Mouse (Mus musculus) heart, postnatal 0 days (tissue): ENCODE measurements around the gene Gm17268.

Source experiments
- CTCF ChIP-seq: IDR thresholded peaks from 2 replicates; pipeline ENCODE4 v1.5.1; 2016; ENCODE audit warnings: antibody characterized with exemption, control low read depth, low read depth
- EP300 ChIP-seq: IDR thresholded peaks from 2 replicates; pipeline ENCODE4 v1.6.1; 2016; ENCODE audit warnings: antibody characterized with exemption, low read depth

DNA sequence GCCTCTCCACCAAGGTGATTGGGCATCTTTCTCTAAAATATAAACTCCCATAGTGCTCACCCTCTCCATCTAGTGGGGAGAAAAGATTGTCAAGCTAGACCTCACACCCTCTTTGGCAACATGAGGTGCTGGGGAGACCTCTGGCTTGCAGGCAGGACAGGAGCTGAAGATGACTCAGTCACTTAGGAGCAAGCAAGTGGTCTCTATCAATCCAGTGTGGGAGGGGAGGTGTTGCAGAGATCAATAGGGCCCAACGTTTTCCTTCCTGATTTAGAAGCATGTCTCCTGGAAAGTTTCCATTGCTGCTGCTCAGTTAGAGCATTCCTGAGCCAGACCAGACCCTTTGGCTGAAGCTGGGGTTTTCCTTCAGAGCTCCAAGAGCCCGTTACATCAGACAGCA, at the start of gene Gm17268:
- TF ChIP-seq CTCF (no peak), EP300 (no peak)
